Mouse (Mus musculus): ENCODE data around the gene Apoc2.
"Not testable (repeated sequence)": the region's sequence is repeated elsewhere in the genome, so short reads cannot be mapped to it uniquely, and the experiment has no call there.

The Apoc2 gene

GRCm38 (mm10) chr7:19698907-19699826 lies 21.4 kb upstream of the Apoc2 start, which contains the start of gene Apoe:
Apoe (minus strand) TSS chr7:19699188.
- peak in 1 of 2 experiments; percentile 23 for DNase-seq (ENCODE audit: low spot score in 2 of 2)

- no peak for DNase-seq (ENCODE audit: low spot score in 2 of 2)
Observed at GRCm38 (mm10) chr7:19697949-19698906, 20.5 kb upstream of the Apoc2 start.

GRCm38 (mm10) chr7:19696336-19696873 lies 18.7 kb upstream of the Apoc2 start:
- DNase-seq (ENCODE audit: low spot score in 2 of 2), result no peak

- no peak for DNase-seq (ENCODE audit: low spot score in 2 of 2)
Observed at GRCm38 (mm10) chr7:19695881-19696280, 18.1 kb upstream of the Apoc2 start.

GRCm38 (mm10) chr7:19695213-19695594 lies 17.5 kb upstream of the Apoc2 start:
- DNase-seq (ENCODE audit: low spot score in 2 of 2), result no peak

GRCm38 (mm10) chr7:19694336-19695212 lies 16.8 kb upstream of the Apoc2 start:
- DNase-seq (ENCODE audit: low spot score in 2 of 2), result no peak

GRCm38 (mm10) chr7:19693421-19693820 lies 15.7 kb upstream of the Apoc2 start:
- DNase-seq (ENCODE audit: low spot score in 2 of 2), result peak in 1 of 2 experiments; percentile 41

GRCm38 (mm10) chr7:19691873-19692865 lies 14.4 kb upstream of the Apoc2 start, which contains the start of gene Apoc1:
Apoc1 (minus strand) TSS chr7:19692660.
- no peak for DNase-seq (ENCODE audit: low spot score in 2 of 2)

GRCm38 (mm10) chr7:19691434-19691833 lies 13.7 kb upstream of the Apoc2 start:
- no peak for DNase-seq (ENCODE audit: low spot score in 2 of 2)

GRCm38 (mm10) chr7:19690845-19691244 lies 13.1 kb upstream of the Apoc2 start:
- DNase-seq (ENCODE audit: low spot score in 2 of 2), result no peak

GRCm38 (mm10) chr7:19688611-19689010 lies 10.9 kb upstream of the Apoc2 start:
- no peak for DNase-seq (ENCODE audit: low spot score in 2 of 2)

- DNase-seq (ENCODE audit: low spot score in 2 of 2), result no peak
Observed at GRCm38 (mm10) chr7:19688101-19688500, 10.4 kb upstream of the Apoc2 start.

GRCm38 (mm10) chr7:19686927-19687583 lies 9.3 kb upstream of the Apoc2 start:
- not testable (repeated sequence) for DNase-seq (ENCODE audit: low spot score in 2 of 2)

GRCm38 (mm10) chr7:19686521-19686920 lies 8.8 kb upstream of the Apoc2 start:
- no peak for DNase-seq (ENCODE audit: low spot score in 2 of 2)

- DNase-seq (ENCODE audit: low spot score in 2 of 2), result no peak
Observed at GRCm38 (mm10) chr7:19685374-19685773, 7.6 kb upstream of the Apoc2 start.

- no peak for DNase-seq (ENCODE audit: low spot score in 2 of 2)
Observed at GRCm38 (mm10) chr7:19683771-19684201, 6.0 kb upstream of the Apoc2 start.

GRCm38 (mm10) chr7:19682979-19683378 lies 5.2 kb upstream of the Apoc2 start:
- no peak for DNase-seq (ENCODE audit: low spot score in 2 of 2)

GRCm38 (mm10) chr7:19681202-19681694 lies 3.5 kb upstream of the Apoc2 start, which contains the start of the genes Gm44805 and Apoc4:
Gm44805 (minus strand) TSS chr7:19681423.
Apoc4 (minus strand) TSS chr7:19681479.
- DNase-seq (ENCODE audit: low spot score in 2 of 2), result no peak

- DNase-seq (ENCODE audit: low spot score in 2 of 2), result no peak
Observed at GRCm38 (mm10) chr7:19680702-19681101, 3.0 kb upstream of the Apoc2 start.
